Mouse (Mus musculus) CH12.LX (cell line): ENCODE data around the gene Gm49392. TPM values are rescaled to one million over a fixed set of nuclear protein-coding genes. Genes with fewer than 3 reads are reported as not detected.

Source experiments
- DNase-seq: peaks from one replicate; pipeline ENCODE4 v3.0.0-alpha.2; 2013; ENCODE audit errors: extremely low read depth
- H3K27ac ChIP-seq: 2 replicates; pipeline ENCODE4 v1.5.1; 2012; ENCODE audit warnings: low read depth, mild to moderate bottlenecking, control low read depth, moderate library complexity; ENCODE audit not compliant: insufficient read depth
- H3K27me3 ChIP-seq: replicated peaks from 2 replicates; pipeline ENCODE3; 2012; ENCODE audit warnings: inconsistent platforms
- H3K36me3 ChIP-seq, 2 experiments: replicated peaks in 1 of 2; 2 replicates each; pipeline versions ENCODE3 to v1.6.1; 2012; ENCODE audit warnings: inconsistent platforms in 1 of 2, low read length in 1 of 2, mild to moderate bottlenecking in 1 of 2, mixed read lengths in 1 of 2, moderate library complexity in 1 of 2; ENCODE audit not compliant: control insufficient read depth in 1 of 2, insufficient read depth in 1 of 2
- H3K4me1 ChIP-seq, 2 experiments: 2 replicates each; pipeline ENCODE4 v1.6.1; 2012; ENCODE audit warnings: inconsistent platforms in 1 of 2, moderate library complexity in 1 of 2; ENCODE audit not compliant: insufficient read depth in 2 of 2, control insufficient read depth in 1 of 2
- H3K4me2 ChIP-seq: 2 replicates; pipeline ENCODE4 v1.6.1; 2012; ENCODE audit warnings: low read depth, mild to moderate bottlenecking, control low read depth; ENCODE audit not compliant: poor library complexity, insufficient read depth, severe bottlenecking
- H3K4me3 ChIP-seq, 3 experiments: fragments of 150-350 bp in 1 of 3; sonication (generic) in 1 of 3; replicated peaks in 1 of 3; 2 replicates each; pipeline versions ENCODE3 to v1.5.1; 2011 to 2012; ENCODE audit warnings: low read depth in 2 of 3, low read length in 2 of 3, mild to moderate bottlenecking in 2 of 3, moderate library complexity in 2 of 3, control low read depth in 1 of 3, improper control_type of control experiment in 1 of 3, inconsistent platforms in 1 of 3, mixed read lengths in 1 of 3; ENCODE audit not compliant: poor library complexity in 1 of 3
- H3K79me2 ChIP-seq: replicated peaks from 2 replicates; pipeline ENCODE4 v1.6.1; 2012; ENCODE audit warnings: mild to moderate bottlenecking, moderate library complexity; ENCODE audit not compliant: control insufficient read depth, poor library complexity, insufficient read depth, severe bottlenecking; ENCODE audit errors: extremely low read depth
- H3K9ac ChIP-seq: 2 replicates; pipeline ENCODE4 v1.6.1; 2012; ENCODE audit warnings: low read depth, mild to moderate bottlenecking, control low read depth, moderate library complexity; ENCODE audit not compliant: insufficient read depth
- H3K9me3 ChIP-seq: replicated peaks from 2 replicates; pipeline ENCODE3; 2012; ENCODE audit warnings: low read length, inconsistent platforms, mixed read lengths
- BHLHE40 ChIP-seq: IDR thresholded peaks from 2 replicates; pipeline ENCODE4 v1.6.1; 2011; ENCODE audit warnings: mild to moderate bottlenecking, low read depth, low read length, improper control_type of control experiment
- CHD2 ChIP-seq: IDR thresholded peaks from 2 replicates; pipeline ENCODE4 v1.6.1; 2011; ENCODE audit warnings: low read length, improper control_type of control experiment
- CTCF ChIP-seq, 2 experiments: IDR thresholded peaks in 1 of 2; conservative IDR thresholded peaks in 1 of 2; 2 replicates each; pipeline ENCODE4 v1.5.1; 2011 to 2012; ENCODE audit warnings: low read depth in 2 of 2, low read length in 2 of 2, improper control_type of control experiment in 1 of 2, inconsistent platforms in 1 of 2, mild to moderate bottlenecking in 1 of 2, moderate library complexity in 1 of 2
- ELF1 ChIP-seq: IDR thresholded peaks from 2 replicates; pipeline ENCODE4 v1.6.1; 2014; ENCODE audit warnings: low read depth, mild to moderate bottlenecking, inconsistent platforms, low read length, improper control_type of control experiment
- ETS1 ChIP-seq: conservative IDR thresholded peaks from 2 replicates; pipeline ENCODE4 v1.6.1; 2012; ENCODE audit warnings: low read depth, mild to moderate bottlenecking, inconsistent platforms, low read length, improper control_type of control experiment, moderate library complexity
- GABPA ChIP-seq: IDR thresholded peaks from 2 replicates; pipeline ENCODE4 v1.6.1; 2012; ENCODE audit warnings: low read depth, low read length, improper control_type of control experiment, inconsistent platforms; ENCODE audit not compliant: insufficient replicate concordance
- IRF4 ChIP-seq: IDR thresholded peaks from 2 replicates; pipeline ENCODE4 v1.6.1; 2014; ENCODE audit warnings: low read depth, mild to moderate bottlenecking, inconsistent platforms, low read length, improper control_type of control experiment
- JUND ChIP-seq: conservative IDR thresholded peaks from 2 replicates; pipeline ENCODE4 v1.6.1; 2011; ENCODE audit warnings: low read depth, low read length, improper control_type of control experiment
- KAT2A ChIP-seq: IDR thresholded peaks from 2 replicates; pipeline ENCODE4 v1.6.1; 2012; ENCODE audit warnings: low read length, improper control_type of control experiment, inconsistent platforms; ENCODE audit not compliant: insufficient replicate concordance
- MAZ ChIP-seq: IDR thresholded peaks from 2 replicates; pipeline ENCODE4 v1.6.1; 2012; ENCODE audit warnings: low read depth, mild to moderate bottlenecking, inconsistent platforms, low read length, improper control_type of control experiment, moderate library complexity
- MEF2A ChIP-seq: IDR thresholded peaks from 2 replicates; pipeline ENCODE4 v1.6.1; 2014; ENCODE audit warnings: low read depth, mild to moderate bottlenecking, inconsistent platforms, low read length, improper control_type of control experiment, borderline replicate concordance
- MXI1 ChIP-seq: IDR thresholded peaks from 2 replicates; pipeline ENCODE4 v1.6.1; 2011; ENCODE audit warnings: mild to moderate bottlenecking, low read depth, low read length, improper control_type of control experiment
- MYC ChIP-seq: IDR thresholded peaks from 2 replicates; pipeline ENCODE4 v1.6.1; 2011; ENCODE audit warnings: low read depth, mild to moderate bottlenecking, improper control_type of control experiment, low read length
- NELFE ChIP-seq: IDR thresholded peaks from 2 replicates; pipeline ENCODE4 v1.6.1; 2011; ENCODE audit warnings: low read depth, low read length, improper control_type of control experiment
- NRF1 ChIP-seq: IDR thresholded peaks from 2 replicates; pipeline ENCODE4 v1.6.1; 2014; ENCODE audit warnings: low read depth, mild to moderate bottlenecking, inconsistent platforms, low read length, improper control_type of control experiment, moderate library complexity
- POLR2A ChIP-seq: IDR thresholded peaks from 2 replicates; pipeline ENCODE4 v1.6.1; 2011; ENCODE audit warnings: low read depth, mild to moderate bottlenecking, improper control_type of control experiment, low read length
- RAD21 ChIP-seq: IDR thresholded peaks from 2 replicates; pipeline ENCODE4 v1.6.1; 2011; ENCODE audit warnings: low read depth, mild to moderate bottlenecking, low read length, improper control_type of control experiment, moderate library complexity
- SIN3A ChIP-seq: IDR thresholded peaks from 2 replicates; pipeline ENCODE4 v1.6.1; 2012; ENCODE audit warnings: low read length, improper control_type of control experiment, inconsistent platforms
- SMC3 ChIP-seq: IDR thresholded peaks from 2 replicates; pipeline ENCODE4 v1.6.1; 2011; ENCODE audit warnings: low read depth, low read length, improper control_type of control experiment
- ZKSCAN1 ChIP-seq: IDR thresholded peaks from 2 replicates; pipeline ENCODE4 v1.6.1; 2012; ENCODE audit warnings: low read depth, inconsistent platforms, low read length, improper control_type of control experiment, borderline replicate concordance
- ZMIZ1 ChIP-seq: IDR thresholded peaks from 2 replicates; pipeline ENCODE4 v1.6.1; 2012; ENCODE audit warnings: low read depth, mild to moderate bottlenecking, inconsistent platforms, low read length, improper control_type of control experiment
- dilution Hi-C: fragments of 300-500 bp; cut with MboI; formaldehyde crosslinking; loops from 2 replicates; pipeline ENCODE4 v1.14.3; 2020; ENCODE audit warnings: low sequenced_read_pairs; ENCODE audit not compliant: extremely low pct_unique_long_range_greater_than_20kb, extremely low pct_ligation_motif_present
- in situ Hi-C: fragments of 300-500 bp; cut with MboI; formaldehyde crosslinking; loops from 3 replicates; pipeline ENCODE4 v1.14.3; 2019; ENCODE audit warnings: low sequenced_read_pairs, low pct_ligation_motif_present, low pct_unique_long_range_greater_than_20kb, mixed read lengths
- polyA plus RNA-seq: library from polyadenylated mRNA; unstranded; fragments of >175 nt; gene quantifications from 2 replicates; pipeline ENCODE4 v1.2.1, GENCODE M21; 2012; ENCODE audit warnings: low read depth; ENCODE audit not compliant: insufficient read length
- total RNA-seq, 2 experiments: library from RNA; depleted of rRNA; stranded (reverse); fragments of 300-350 nt in 1 of 2; fragments of >200 nt in 1 of 2; gene quantifications; 2 replicates each; pipeline ENCODE4 v1.2.3; 2012 to 2014

The Gm49392 gene
- total and polyA plus RNA-seq, 3 experiments = not detected

DNA sequence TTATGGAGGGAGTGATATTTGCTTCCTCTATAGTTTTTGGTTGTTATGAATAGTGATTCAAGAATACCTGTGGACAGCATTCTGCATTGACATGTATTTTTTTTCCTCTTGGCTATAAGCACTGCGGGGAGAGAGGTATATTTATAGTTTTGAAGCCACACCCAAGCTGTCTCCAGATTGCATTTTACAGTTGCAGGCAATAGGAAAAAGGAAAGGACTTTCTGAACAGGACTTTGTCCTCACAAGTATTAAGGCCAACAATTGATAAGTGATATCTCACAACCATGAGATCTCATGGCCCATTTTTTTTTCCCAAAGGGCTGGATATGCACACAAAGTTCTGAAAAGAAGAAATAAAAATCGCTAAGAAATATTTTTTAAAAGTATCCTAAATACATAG lies 87.0 kb downstream of the Gm49392 start:
- Histone ChIP-seq H3K4me3 (no peak overlapping the region), H3K79me2 (no peaks in the 10 kb centered on the region), H3K4me2 (no peak overlapping the region), H3K9ac (no peak overlapping the region), H3K27ac (no peak overlapping the region), H3K36me3 (no peaks in the 10 kb centered on the region), H3K27me3 (no peaks in the 10 kb centered on the region), H3K4me1 (no peaks in the 10 kb centered on the region), H3K9me3 (peaks cover 61% of the 10 kb centered on the region)
- DNase-seq = no peak
- no peak for TF ChIP-seq GABPA
- no peak for TF ChIP-seq ETS1
- no peak for TF ChIP-seq JUND
- TF ChIP-seq BHLHE40 = no peak
- no peak for TF ChIP-seq ELF1
- TF ChIP-seq NELFE = no peak
- no peak for TF ChIP-seq MAZ
- TF ChIP-seq SMC3 = no peak
- no peak for TF ChIP-seq SIN3A
- no peak for TF ChIP-seq CTCF (conservative IDR thresholded peaks at IDR 0.05 in 1 of 2, IDR thresholded peaks at IDR 0.05 in 1 of 2; ENCODE audit: low read depth in 2 of 2, low read length in 2 of 2)
- no peak for TF ChIP-seq MXI1
- TF ChIP-seq CHD2 = no peak
- dilution Hi-C loops = no loop called here
- in situ Hi-C loops = no loop called here

GRCm38 (mm10) chr13:60802749-60803148 lies 93.9 kb downstream of the Gm49392 start, which contains the start of gene Ctsll3:
Ctsll3 (minus strand) TSS chr13:60802849.
- dilution Hi-C loops = no loop called here
- no peak within 1 kb of the TSS for H3K4me2 ChIP-seq
- DNase-seq = no peak
- H3K27me3 ChIP-seq = no peaks in the 10 kb centered on the region
- H3K27ac ChIP-seq = no peak within 1 kb of the TSS
- H3K36me3 ChIP-seq = no peaks in the 10 kb centered on the region
- no peak for TF ChIP-seq RAD21
- TF ChIP-seq POLR2A = no peak
- TF ChIP-seq NRF1 = no peak
- no peak for TF ChIP-seq IRF4
- TF ChIP-seq MYC = no peak
- no peak for TF ChIP-seq NELFE
- no peak for TF ChIP-seq ZKSCAN1
- TF ChIP-seq ZMIZ1 = no peak
- no peak for TF ChIP-seq MEF2A
- TF ChIP-seq SMC3 = no peak
- TF ChIP-seq BHLHE40 = no peak
- no peak for TF ChIP-seq KAT2A
- TF ChIP-seq, all 38 proteins: peak for 0
- peaks cover 69% of the 10 kb centered on the region for H3K9me3 ChIP-seq
- H3K4me3 ChIP-seq = no peak within 1 kb of the TSS
- no peaks in the 10 kb centered on the region for H3K79me2 ChIP-seq
- no peak within 1 kb of the TSS for H3K9ac ChIP-seq
- H3K4me1 ChIP-seq = no peaks in the 10 kb centered on the region
- in situ Hi-C loops = no loop called here

Other genes with a start within 250 kb of the Gm49392 start
- not detected in 2 replicates for gene BC051665, start 110.5 kb downstream of the Gm49392 start, total RNA-seq (2012; rRNA removed)
- gene BC051665, start 110.5 kb downstream of the Gm49392 start, total RNA-seq (2014; rRNA removed) = not detected in 2 replicates
- not detected in 2 replicates for gene BC051665, start 110.5 kb downstream of the Gm49392 start, polyA plus RNA-seq
- not detected in 2 replicates for gene Ctsll3, start 94.0 kb downstream of the Gm49392 start, total RNA-seq (2012; rRNA removed)
- not detected in 2 replicates for gene Ctsll3, start 94.0 kb downstream of the Gm49392 start, total RNA-seq (2014; rRNA removed)
- not detected in 2 replicates for gene Ctsll3, start 94.0 kb downstream of the Gm49392 start, polyA plus RNA-seq
- not detected in 2 replicates for gene 4930486L24Rik, start 32.4 kb downstream of the Gm49392 start, total RNA-seq (2012; rRNA removed)
- gene 4930486L24Rik, start 32.4 kb downstream of the Gm49392 start, total RNA-seq (2014; rRNA removed) = not detected in 2 replicates
- not detected in 2 replicates for gene 4930486L24Rik, start 32.4 kb downstream of the Gm49392 start, polyA plus RNA-seq
- gene Ctla2b, start 553 bp upstream of the Gm49392 start, total RNA-seq (2012; rRNA removed) = not detected in 2 replicates
- not detected in 2 replicates for gene Ctla2b, start 553 bp upstream of the Gm49392 start, total RNA-seq (2014; rRNA removed)
- not detected in 2 replicates for gene Ctla2b, start 553 bp upstream of the Gm49392 start, polyA plus RNA-seq
- gene Tpbpb, start 8.0 kb upstream of the Gm49392 start, total RNA-seq (2012; rRNA removed) = not detected in 2 replicates
- gene Tpbpb, start 8.0 kb upstream of the Gm49392 start, total RNA-seq (2014; rRNA removed) = not detected in 2 replicates
- not detected in 2 replicates for gene Tpbpb, start 8.0 kb upstream of the Gm49392 start, polyA plus RNA-seq
- gene Gm49393, start 38.7 kb upstream of the Gm49392 start, total RNA-seq (2012; rRNA removed) = not detected in 2 replicates
- gene Gm49393, start 38.7 kb upstream of the Gm49392 start, total RNA-seq (2014; rRNA removed) = not detected in 2 replicates
- not detected in 2 replicates for gene Gm49393, start 38.7 kb upstream of the Gm49392 start, polyA plus RNA-seq
- gene Gm49391, start 39.7 kb upstream of the Gm49392 start, total RNA-seq (2012; rRNA removed) = not detected in 2 replicates
- not detected in 2 replicates for gene Gm49391, start 39.7 kb upstream of the Gm49392 start, total RNA-seq (2014; rRNA removed)
- gene Gm49391, start 39.7 kb upstream of the Gm49392 start, polyA plus RNA-seq = not detected in 2 replicates
- not detected in 2 replicates for gene Ctla2a, start 39.7 kb upstream of the Gm49392 start, total RNA-seq (2012; rRNA removed)
- gene Ctla2a, start 39.7 kb upstream of the Gm49392 start, total RNA-seq (2014; rRNA removed) = not detected in 2 replicates
- not detected in 2 replicates for gene Ctla2a, start 39.7 kb upstream of the Gm49392 start, polyA plus RNA-seq
- not detected in 2 replicates for gene Tpbpa, start 45.1 kb upstream of the Gm49392 start, total RNA-seq (2012; rRNA removed)
- not detected in 2 replicates for gene Tpbpa, start 45.1 kb upstream of the Gm49392 start, total RNA-seq (2014; rRNA removed)
- gene Tpbpa, start 45.1 kb upstream of the Gm49392 start, polyA plus RNA-seq = not detected in 2 replicates
- not detected in 2 replicates for gene Ctsj, start 109.1 kb upstream of the Gm49392 start, total RNA-seq (2012; rRNA removed)
- not detected in 2 replicates for gene Ctsj, start 109.1 kb upstream of the Gm49392 start, total RNA-seq (2014; rRNA removed)
- gene Ctsj, start 109.1 kb upstream of the Gm49392 start, polyA plus RNA-seq = not detected in 2 replicates
- not detected in 2 replicates for gene Ctsq, start 143.7 kb upstream of the Gm49392 start, total RNA-seq (2012; rRNA removed)
- gene Ctsq, start 143.7 kb upstream of the Gm49392 start, total RNA-seq (2014; rRNA removed) = not detected in 2 replicates
- gene Ctsq, start 143.7 kb upstream of the Gm49392 start, polyA plus RNA-seq = not detected in 2 replicates